Mouse (Mus musculus) intestine, embryonic 15.5 days (tissue): ENCODE data around the gene Fam184a. TPM values are rescaled to one million over a fixed set of nuclear protein-coding genes. Genes with fewer than 3 reads are reported as not detected.
"Not testable (repeated sequence)": the region's sequence is repeated elsewhere in the genome, so short reads cannot be mapped to it uniquely, and the experiment has no call there.

Experiments used
- ATAC-seq: fragments of 200-750 bp; cut with Nextera tagmentation; 2 replicates; pipeline ENCODE4 v1.8.0; 2017; ENCODE audit warnings: moderate TSS enrichment, moderate library complexity
- H3K27ac ChIP-seq: fragments of 300-500 bp; sonication (generic); 2 replicates; pipeline ENCODE4 v1.5.1; 2015; ENCODE audit warnings: mild to moderate bottlenecking, inconsistent platforms
- H3K27me3 ChIP-seq: fragments of 300-500 bp; sonication (generic); replicated peaks from 2 replicates; pipeline ENCODE4 v1.6.1; 2015; ENCODE audit warnings: inconsistent platforms
- H3K36me3 ChIP-seq: fragments of 300-500 bp; sonication (generic); 2 replicates; pipeline ENCODE4 v1.6.1; 2015; ENCODE audit warnings: inconsistent platforms
- H3K4me1 ChIP-seq: fragments of 300-500 bp; sonication (generic); replicated peaks from 2 replicates; pipeline ENCODE4 v1.6.1; 2015; ENCODE audit warnings: inconsistent platforms
- H3K4me2 ChIP-seq: fragments of 300-500 bp; sonication (generic); replicated peaks from 2 replicates; pipeline ENCODE4 v1.6.1; 2015; ENCODE audit warnings: mild to moderate bottlenecking, inconsistent platforms
- H3K4me3 ChIP-seq: fragments of 300-500 bp; sonication (generic); replicated peaks from 2 replicates; pipeline ENCODE4 v1.5.1; 2015; ENCODE audit warnings: inconsistent platforms
- H3K9ac ChIP-seq: fragments of 300-500 bp; sonication (generic); 2 replicates; pipeline ENCODE4 v1.6.1; 2015; ENCODE audit warnings: inconsistent platforms
- H3K9me3 ChIP-seq: fragments of 300-500 bp; sonication (generic); 2 replicates; pipeline ENCODE4 v1.6.1; 2016; ENCODE audit warnings: inconsistent platforms
- WGBS: fragments of 180-500 bp; shearing (Covaris S2); methylation state at CpG from one replicate; pipeline ENCODE4 v1.1.7; 2015; 5-methylcytosine and 5-hydroxymethylcytosine counted together
- polyA plus RNA-seq: library from polyadenylated mRNA; unstranded; fragments of >200 nt; fragmentation: Nextera tagmentation; extraction: Ambion mirVana; gene quantifications from 2 replicates; pipeline ENCODE4 v1.2.1, GENCODE M21; 2015

Gene Fam184a
- polyA plus RNA-seq, 1 experiment from 2014 or later = 2.2 TPM

DNA sequence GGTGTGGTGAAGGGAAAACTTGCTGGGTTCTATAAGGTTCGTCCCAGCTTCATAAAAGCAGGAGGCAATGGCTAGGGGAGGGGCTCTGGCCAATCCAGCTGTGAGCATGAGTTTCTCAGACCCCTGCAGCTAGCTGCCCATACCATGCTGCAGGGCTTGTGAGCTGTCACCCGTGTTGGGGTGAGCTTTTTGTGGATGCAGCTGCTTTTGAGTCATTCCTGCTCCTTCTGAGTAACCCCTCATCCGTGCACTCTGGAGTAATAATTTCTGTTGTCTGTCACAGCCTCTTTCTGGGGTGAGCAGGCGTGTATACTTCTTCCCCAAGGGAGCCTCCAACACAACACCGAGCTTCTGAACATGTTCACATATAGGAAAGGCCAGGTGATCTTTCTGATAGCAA is 63.0 kb downstream of the Fam184a start:
- no peak overlapping the region for H3K4me2 ChIP-seq
- WGBS = 58% methylated on average over 5 of the region's 5 CpGs

DNA sequence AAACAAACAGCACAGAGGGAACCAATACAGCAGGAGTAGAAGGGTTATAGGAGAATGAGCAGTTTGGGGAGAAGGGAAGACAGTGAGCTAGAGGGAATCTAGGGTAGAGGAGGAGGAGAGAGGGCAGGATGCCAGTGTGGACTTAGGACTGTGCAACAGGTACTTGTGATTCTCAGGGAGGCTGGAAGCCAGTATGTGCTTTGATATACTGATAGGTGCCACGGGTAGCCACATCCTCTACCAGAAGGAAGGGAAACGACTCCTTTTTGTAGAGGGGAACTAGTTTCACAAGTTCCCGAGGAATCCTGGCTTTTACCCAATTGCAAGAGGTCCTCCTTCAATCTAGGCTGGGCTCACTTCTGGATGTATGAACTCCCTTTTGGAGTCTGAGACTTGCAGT is 65.1 kb downstream of the Fam184a start:
- 65% methylated on average over 3 of the region's 3 CpGs for WGBS
- no peak overlapping the region for H3K9ac ChIP-seq
- H3K4me2 ChIP-seq = no peak overlapping the region
- no peaks in the 10 kb centered on the region for H3K27me3 ChIP-seq
- no peaks in the 10 kb centered on the region for H3K9me3 ChIP-seq
- H3K36me3 ChIP-seq = no peaks in the 10 kb centered on the region
- H3K4me1 ChIP-seq = no peaks in the 10 kb centered on the region
- H3K4me3 ChIP-seq = no peak overlapping the region
- H3K27ac ChIP-seq = no peak overlapping the region
- no peak for ATAC-seq

More for the DNA sequence above, 63.0 kb downstream of the Fam184a start:
- H3K27ac ChIP-seq = no peak overlapping the region
- no peaks in the 10 kb centered on the region for H3K9me3 ChIP-seq
- no peak overlapping the region for H3K9ac ChIP-seq
- H3K27me3 ChIP-seq = no peaks in the 10 kb centered on the region
- H3K4me3 ChIP-seq = no peak overlapping the region
- no peaks in the 10 kb centered on the region for H3K4me1 ChIP-seq
- ATAC-seq = no peak
- no peaks in the 10 kb centered on the region for H3K36me3 ChIP-seq

DNA sequence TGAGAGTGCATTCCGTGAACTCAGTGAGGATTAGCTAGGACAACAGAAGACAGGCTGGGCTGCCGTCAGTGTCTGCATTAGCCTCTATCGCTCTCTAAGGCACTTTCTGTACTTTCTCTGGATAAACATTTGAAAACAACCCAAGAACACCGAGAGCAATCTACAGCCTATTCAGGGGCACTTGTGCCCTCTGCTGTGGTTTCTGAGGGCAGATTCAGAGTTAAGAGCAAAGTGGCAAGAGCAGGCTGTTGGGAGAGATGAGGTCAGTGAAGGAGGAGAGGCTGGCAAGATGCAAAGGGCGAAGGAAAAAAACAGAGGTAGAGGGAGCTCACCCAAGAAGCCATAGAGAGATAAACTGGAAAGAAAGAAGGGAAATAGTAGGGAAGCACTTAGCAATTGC is 67.7 kb downstream of the Fam184a start:
- H3K9ac ChIP-seq = no peak overlapping the region
- no peaks in the 10 kb centered on the region for H3K27me3 ChIP-seq
- no peaks in the 10 kb centered on the region for H3K36me3 ChIP-seq
- H3K4me3 ChIP-seq = no peak overlapping the region
- H3K9me3 ChIP-seq = no peaks in the 10 kb centered on the region
- no peaks in the 10 kb centered on the region for H3K4me1 ChIP-seq
- no peak overlapping the region for H3K4me2 ChIP-seq
- WGBS = 71% methylated on average over 5 of the region's 5 CpGs
- H3K27ac ChIP-seq = no peak overlapping the region
- no peak for ATAC-seq

DNA sequence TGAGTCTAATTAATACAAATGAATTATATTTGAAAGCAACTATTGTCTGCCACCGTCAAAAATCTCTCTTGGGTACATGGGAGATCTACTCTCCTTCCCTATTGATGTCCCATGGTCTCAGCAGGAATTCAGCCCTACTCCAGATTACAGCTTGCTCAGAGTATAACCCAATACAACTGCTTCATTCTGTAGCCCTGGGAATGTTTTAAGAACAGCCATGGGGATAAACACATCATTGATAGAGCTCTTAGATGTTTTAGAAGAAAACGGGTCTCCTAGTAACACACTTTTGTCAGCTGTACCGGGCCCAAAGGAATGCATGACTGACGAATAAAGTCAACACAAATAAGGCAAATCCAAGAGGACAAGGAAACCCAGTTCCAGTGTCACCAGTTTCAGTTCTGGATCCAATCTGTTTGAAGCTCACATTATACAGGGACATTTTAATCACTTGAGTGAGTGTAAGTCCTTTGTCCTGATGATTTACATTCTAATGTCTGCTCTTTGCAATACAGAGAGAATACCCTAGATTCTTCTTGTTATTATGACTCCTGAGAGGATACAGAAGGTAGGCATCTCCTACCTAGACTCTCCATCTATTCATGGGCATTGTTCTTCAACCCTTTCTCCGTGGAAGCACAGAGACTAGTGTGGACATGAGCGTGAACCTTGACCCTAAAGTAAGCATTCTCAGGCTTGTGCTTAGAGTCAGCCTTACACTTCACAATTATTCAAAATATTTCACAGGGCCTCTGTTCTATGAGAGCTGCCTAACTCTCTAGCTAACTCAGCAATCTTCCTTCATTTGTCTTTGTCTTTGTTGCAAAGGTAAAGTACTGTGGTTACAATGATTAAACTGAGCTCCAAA is 71.0 kb downstream of the Fam184a start:
- no peak for ATAC-seq
- no peak overlapping the region for H3K27ac ChIP-seq
- WGBS = 68% methylated on average over 6 of the region's 6 CpGs

DNA sequence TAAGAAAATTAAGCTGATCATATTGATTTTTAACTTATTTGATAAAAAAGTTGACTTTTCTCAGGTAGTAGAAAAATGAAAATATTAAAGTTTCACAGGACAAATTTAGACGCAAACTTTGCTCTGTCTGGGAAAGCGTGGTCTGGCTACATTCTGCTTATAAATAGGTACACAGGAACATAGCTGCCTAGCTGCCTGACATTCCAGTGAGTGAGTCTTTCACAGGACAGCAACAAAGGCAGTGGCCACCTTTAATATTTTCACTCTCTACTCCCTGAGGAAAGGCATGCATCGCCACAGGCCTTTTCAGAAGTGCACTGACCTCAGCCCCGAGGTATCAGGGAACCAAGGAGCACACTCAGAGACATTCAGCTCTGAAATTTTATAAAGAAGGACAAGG is 89.1 kb downstream of the Fam184a start:
- Histone ChIP-seq H3K4me2 (no peak overlapping the region), H3K4me1 (no peaks in the 10 kb centered on the region), H3K36me3 (no peaks in the 10 kb centered on the region), H3K9ac (no peak overlapping the region), H3K9me3 (no peaks in the 10 kb centered on the region), H3K4me3 (no peak overlapping the region), H3K27ac (no peak overlapping the region), H3K27me3 (no peaks in the 10 kb centered on the region)
- 84% methylated on average over 4 of the region's 4 CpGs for WGBS
- no peak for ATAC-seq

More for the DNA sequence above, 71.0 kb downstream of the Fam184a start:
- no peak overlapping the region for H3K9ac ChIP-seq
- no peak overlapping the region for H3K4me2 ChIP-seq
- no peaks in the 10 kb centered on the region for H3K27me3 ChIP-seq
- no peaks in the 10 kb centered on the region for H3K4me1 ChIP-seq
- no peaks in the 10 kb centered on the region for H3K9me3 ChIP-seq
- H3K36me3 ChIP-seq = no peaks in the 10 kb centered on the region
- no peak overlapping the region for H3K4me3 ChIP-seq

DNA sequence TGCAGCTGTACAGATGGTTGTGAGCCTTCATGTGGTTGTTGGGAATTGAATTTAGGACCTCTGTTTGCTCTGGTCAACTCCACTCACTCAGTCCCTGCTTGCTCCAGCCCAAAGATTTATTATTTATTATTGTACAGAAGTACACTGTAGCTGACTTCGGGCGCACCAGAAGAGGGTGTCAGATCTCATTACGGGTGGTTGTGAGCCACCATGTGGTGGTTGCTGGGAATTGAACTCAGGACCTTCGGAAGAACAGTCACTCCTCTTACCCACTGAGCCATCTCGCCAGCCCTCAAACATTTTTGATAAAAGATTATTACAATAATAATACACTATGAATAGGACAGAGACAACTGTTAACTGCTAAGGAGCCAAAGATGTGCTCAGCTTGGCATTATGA is 96.7 kb downstream of the Fam184a start:
- not testable (repeated sequence) for H3K4me2 ChIP-seq, H3K36me3 ChIP-seq, ATAC-seq, H3K4me3 ChIP-seq, H3K27ac ChIP-seq, H3K4me1 ChIP-seq, H3K9me3 ChIP-seq, H3K27me3 ChIP-seq, H3K9ac ChIP-seq
- 75% methylated on average over 5 of the region's 5 CpGs for WGBS

DNA sequence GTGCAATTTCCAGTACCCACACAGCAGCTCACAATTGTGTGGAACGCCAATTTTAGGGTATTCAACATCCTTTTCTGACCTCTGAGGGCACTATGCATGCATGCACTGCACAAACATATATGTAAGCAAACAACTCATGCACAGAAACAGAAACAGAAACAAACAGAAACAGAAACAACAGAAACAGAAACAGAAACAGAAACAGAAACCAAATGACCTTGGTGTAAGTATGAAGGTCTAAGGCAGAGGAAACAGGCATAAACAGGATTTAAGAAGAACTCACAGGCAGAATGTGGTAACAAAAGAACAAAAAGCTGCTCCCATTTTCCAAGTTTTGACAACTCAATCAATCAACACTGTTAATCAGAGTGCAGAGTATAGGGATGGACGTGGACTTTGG is 100.2 kb downstream of the Fam184a start:
- H3K4me2 ChIP-seq = no peak overlapping the region
- no peaks in the 10 kb centered on the region for H3K9me3 ChIP-seq
- H3K9ac ChIP-seq = no peak overlapping the region
- WGBS = 82% methylated on average over 2 of the region's 2 CpGs
- H3K27me3 ChIP-seq = no peaks in the 10 kb centered on the region
- ATAC-seq = no peak
- H3K36me3 ChIP-seq = no peaks in the 10 kb centered on the region
- no peak overlapping the region for H3K4me3 ChIP-seq
- H3K27ac ChIP-seq = no peak overlapping the region
- H3K4me1 ChIP-seq = 0 out of 2 replicates have a peak, but pooled peaks cover 2% of the 10 kb centered on the region

DNA sequence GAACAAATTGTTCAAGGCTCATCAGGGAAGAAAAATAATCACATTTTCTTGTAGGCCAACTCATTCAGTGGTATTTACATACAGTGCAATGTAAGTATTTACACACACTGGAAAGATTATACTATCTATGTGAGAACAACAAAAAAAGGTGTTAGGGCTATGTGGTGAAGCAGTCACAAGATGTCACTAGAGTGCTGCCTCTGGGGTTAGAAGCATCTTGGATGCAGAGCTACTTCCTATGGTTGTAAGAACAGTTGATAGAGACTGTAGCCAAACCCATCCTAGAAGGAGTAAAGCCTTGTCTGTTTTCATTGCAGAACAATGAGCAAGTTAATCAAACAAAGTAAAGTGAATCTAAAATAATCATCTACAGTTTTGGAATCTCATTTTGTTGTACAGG is 109.4 kb downstream of the Fam184a start:
- Histone ChIP-seq H3K4me1 (no peaks in the 10 kb centered on the region), H3K27me3 (no peaks in the 10 kb centered on the region)
- no peak for ATAC-seq

DNA sequence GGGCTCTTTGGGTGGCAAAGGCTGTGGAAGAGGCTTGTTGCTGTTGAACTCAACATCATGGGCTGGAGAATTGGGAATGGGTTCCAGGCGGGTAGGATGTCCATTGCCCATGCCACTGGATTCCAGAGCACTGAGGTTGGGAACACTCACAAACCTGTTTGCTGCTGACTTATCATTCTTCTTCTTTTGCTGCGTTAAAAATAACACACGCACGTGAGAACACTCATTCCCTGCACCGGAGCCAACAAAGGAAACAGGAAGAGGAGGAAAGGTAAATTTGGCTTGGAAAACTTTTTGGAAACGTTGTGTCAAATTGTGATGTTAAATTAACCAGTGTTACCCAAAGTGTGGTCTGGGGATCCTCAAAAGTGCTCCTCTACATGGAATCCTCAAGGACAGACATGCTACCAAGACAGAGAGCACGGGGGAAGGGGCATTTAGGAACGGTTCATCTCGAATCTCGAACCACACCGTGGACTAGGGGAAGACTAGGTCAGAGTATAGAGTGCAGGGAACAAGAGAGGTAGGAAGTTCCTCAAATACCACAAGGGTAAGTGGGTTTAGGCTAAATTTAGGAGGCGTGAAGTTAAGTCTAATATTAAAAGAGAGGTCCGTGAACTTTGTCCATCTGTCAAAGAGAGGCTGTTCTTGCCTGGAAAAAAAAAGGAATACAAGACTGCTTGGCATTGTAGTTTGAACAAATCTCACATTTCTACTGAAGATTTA is 115.5 kb downstream of the Fam184a start:
- ATAC-seq = no peak
- no peaks in the 10 kb centered on the region for H3K4me1 ChIP-seq
- 75% methylated on average over 13 of the region's 13 CpGs for WGBS
- H3K27me3 ChIP-seq = no peaks in the 10 kb centered on the region
- no peak overlapping the region for H3K27ac ChIP-seq
- H3K9me3 ChIP-seq = no peaks in the 10 kb centered on the region
- H3K36me3 ChIP-seq = no peaks in the 10 kb centered on the region
- H3K9ac ChIP-seq = no peak overlapping the region
- H3K4me2 ChIP-seq = no peak overlapping the region
- H3K4me3 ChIP-seq = no peak overlapping the region

More for the DNA sequence above, 109.4 kb downstream of the Fam184a start:
- no peaks in the 10 kb centered on the region for H3K36me3 ChIP-seq
- no peaks in the 10 kb centered on the region for H3K9me3 ChIP-seq
- H3K9ac ChIP-seq = no peak overlapping the region
- H3K4me2 ChIP-seq = no peak overlapping the region
- no peak overlapping the region for H3K4me3 ChIP-seq
- H3K27ac ChIP-seq = no peak overlapping the region

DNA sequence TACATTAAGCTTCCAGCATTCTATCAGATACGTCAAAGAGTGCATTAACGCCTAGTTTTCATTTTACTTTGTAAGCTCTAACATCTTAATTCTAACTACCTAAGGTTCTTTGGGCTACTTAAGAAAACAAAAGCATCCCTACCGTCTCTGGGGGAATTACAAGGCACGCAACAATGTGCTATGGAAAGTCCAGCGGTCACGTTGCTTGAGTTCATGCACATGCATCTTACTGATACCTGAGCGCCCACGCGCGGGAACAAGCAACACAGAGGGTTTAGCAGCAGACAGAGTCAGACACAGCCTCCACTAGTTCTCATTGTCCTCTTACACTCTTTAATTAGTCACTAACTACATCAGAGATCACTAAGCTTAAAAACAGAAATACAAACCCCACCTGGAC is 116.8 kb downstream of the Fam184a start:
- H3K4me1 ChIP-seq = no peaks in the 10 kb centered on the region
- no peaks in the 10 kb centered on the region for H3K36me3 ChIP-seq
- H3K4me2 ChIP-seq = no peak overlapping the region
- H3K9me3 ChIP-seq = no peaks in the 10 kb centered on the region
- H3K9ac ChIP-seq = no peak overlapping the region
- 85% methylated on average over 10 of the region's 10 CpGs for WGBS
- no peaks in the 10 kb centered on the region for H3K27me3 ChIP-seq
- H3K27ac ChIP-seq = no peak overlapping the region
- H3K4me3 ChIP-seq = no peak overlapping the region
- no peak for ATAC-seq

DNA sequence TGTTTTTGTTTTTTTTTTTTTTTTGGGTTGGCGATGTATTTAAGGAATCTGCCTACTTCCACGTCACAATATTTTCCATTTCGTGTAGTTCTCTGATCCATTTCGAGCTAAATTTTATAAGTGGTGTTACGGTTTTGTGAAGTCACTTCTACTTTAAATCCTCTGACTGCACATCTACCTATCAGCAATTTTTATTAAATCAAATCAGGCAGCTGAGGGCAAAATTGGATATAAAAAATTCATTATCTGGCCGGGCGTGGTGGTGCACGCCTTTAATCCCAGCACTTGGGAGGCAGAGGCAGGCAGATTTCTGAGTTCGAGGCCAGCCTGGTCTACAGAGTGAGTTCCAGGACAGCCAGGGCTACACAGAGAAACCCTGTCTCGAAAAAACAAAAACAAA is 120.6 kb downstream of the Fam184a start, which contains the start of gene Mcm9:
Mcm9 (minus strand) TSS at position 101 of the 400 bp plus-strand sequence.
- H3K4me1 ChIP-seq, H3K36me3 ChIP-seq, H3K9me3 ChIP-seq, H3K27me3 ChIP-seq, ATAC-seq: not testable (repeated sequence)
- Histone ChIP-seq H3K9ac (peak within 1 kb of the TSS; percentile 76), H3K4me3 (peak within 1 kb of the TSS; percentile 78), H3K4me2 (peak within 1 kb of the TSS; percentile 54), H3K27ac (peak within 1 kb of the TSS; percentile 95)
- 54% methylated on average over 10 of the region's 10 CpGs for WGBS

DNA sequence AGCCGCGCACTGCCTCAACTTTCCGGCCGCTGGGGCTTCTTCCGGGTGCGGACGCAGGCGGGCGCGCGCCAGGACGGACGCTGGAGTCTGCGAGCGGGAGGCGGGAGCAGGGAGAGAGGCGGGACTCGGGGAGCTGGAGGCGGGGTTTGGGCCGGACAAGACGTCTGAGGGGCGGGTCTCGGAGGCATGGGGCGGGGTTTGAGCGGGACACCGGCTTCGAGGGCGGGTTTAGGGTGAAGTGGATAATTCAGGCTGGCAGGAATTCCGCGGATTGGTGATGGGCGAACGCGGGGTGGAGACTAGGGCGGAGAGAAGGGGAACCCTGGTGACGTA is 121.0 kb downstream of the Fam184a start:
- Histone ChIP-seq H3K9me3 (no peaks in the 10 kb centered on the region), H3K4me3 (peak overlapping the region; percentile 78), H3K9ac (peak overlapping the region; percentile 76), H3K27me3 (no peaks in the 10 kb centered on the region), H3K4me2 (peak overlapping the region; percentile 54), H3K4me1 (no peaks in the 10 kb centered on the region; the same call in 1 of the 2 replicates), H3K27ac (peak overlapping the region; percentile 95), H3K36me3 (no peaks in the 10 kb centered on the region)
- ATAC-seq = peak; percentile 96
- WGBS = under 1% methylated on average over 35 of the region's 35 CpGs
